Mouse (Mus musculus) hindbrain, embryonic 13.5 days (tissue): Measurements from ENCODE around the gene BC037034. TPM values are rescaled to one million over a fixed set of nuclear protein-coding genes. Genes with fewer than 3 reads are reported as not detected.

Experiments used
- ATAC-seq: fragments of 200-750 bp; cut with Nextera tagmentation; 2 replicates; pipeline ENCODE4 v1.8.0; 2017; ENCODE audit warnings: moderate TSS enrichment; ENCODE audit not compliant: low FRiP score
- H3K27ac ChIP-seq: fragments of 300-500 bp; sonication (generic); 2 replicates; pipeline ENCODE4 v1.5.1; 2015; ENCODE audit warnings: inconsistent platforms, mild to moderate bottlenecking, moderate library complexity
- H3K27me3 ChIP-seq: fragments of 300-500 bp; sonication (generic); 2 replicates; pipeline ENCODE4 v1.6.1; 2015; ENCODE audit warnings: mild to moderate bottlenecking, inconsistent platforms
- H3K36me3 ChIP-seq: fragments of 300-500 bp; sonication (generic); 2 replicates; pipeline ENCODE4 v1.6.1; 2015; ENCODE audit warnings: mild to moderate bottlenecking, inconsistent platforms
- H3K4me1 ChIP-seq: fragments of 300-500 bp; sonication (generic); replicated peaks from 2 replicates; pipeline ENCODE4 v1.6.1; 2015; ENCODE audit warnings: inconsistent platforms
- H3K4me2 ChIP-seq: fragments of 300-500 bp; sonication (generic); 2 replicates; pipeline ENCODE4 v1.6.1; 2015; ENCODE audit warnings: inconsistent platforms, mild to moderate bottlenecking, moderate library complexity
- H3K4me3 ChIP-seq: fragments of 300-500 bp; sonication (generic); 2 replicates; pipeline ENCODE4 v1.5.1; 2015; ENCODE audit warnings: mild to moderate bottlenecking, inconsistent platforms
- H3K9ac ChIP-seq: fragments of 300-500 bp; sonication (generic); 2 replicates; pipeline ENCODE4 v1.6.1; 2015; ENCODE audit warnings: mild to moderate bottlenecking, inconsistent platforms
- H3K9me3 ChIP-seq: fragments of 300-500 bp; sonication (generic); 2 replicates; pipeline ENCODE4 v1.6.1; 2016; ENCODE audit warnings: inconsistent platforms
- WGBS: fragments of 180-500 bp; shearing (Covaris S2); methylation state at CpG from one replicate; pipeline ENCODE4 v1.1.7; 2015; 5-methylcytosine and 5-hydroxymethylcytosine counted together
- polyA plus RNA-seq: library from polyadenylated mRNA; unstranded; fragments of >200 nt; fragmentation: Nextera tagmentation; extraction: Ambion mirVana; gene quantifications from 2 replicates; pipeline ENCODE4 v1.2.1, GENCODE M21; 2015

Gene BC037034
- polyA plus RNA-seq, 1 experiment from 2014 or later, result 14.2 TPM

DNA sequence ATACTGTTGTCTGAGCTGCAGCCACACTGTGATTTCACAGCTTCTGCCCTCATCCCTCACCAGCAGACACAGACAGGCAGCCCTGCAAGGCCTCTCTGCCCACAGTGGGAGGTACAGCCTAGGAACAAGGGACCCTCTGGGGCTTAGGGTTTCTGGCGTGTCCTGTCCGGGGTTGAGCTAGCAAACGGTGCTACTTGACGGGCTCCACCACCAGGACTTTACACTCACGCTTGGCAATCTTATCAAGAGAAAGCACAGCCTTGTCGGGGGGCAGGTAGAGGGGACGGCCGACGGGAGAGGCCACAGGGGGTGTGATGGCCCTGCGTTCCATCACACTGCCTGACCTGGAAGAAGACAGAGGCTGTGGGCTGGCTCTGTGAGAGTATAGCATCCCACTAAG is 3.8 kb downstream of the BC037034 start:
- no peak for ATAC-seq
- Histone ChIP-seq H3K4me2 (no peak overlapping the region), H3K27ac (no peak overlapping the region; the same call in 1 of the 2 replicates), H3K4me1 (peaks cover 46% of the 10 kb centered on the region), H3K36me3 (peaks cover 49% of the 10 kb centered on the region), H3K27me3 (no peaks in the 10 kb centered on the region), H3K4me3 (no peak overlapping the region), H3K9ac (0 out of 2 replicates have a peak overlapping the region, but pooled peaks have one; percentile 39), H3K9me3 (no peaks in the 10 kb centered on the region)
- WGBS, result 87% methylated on average over 10 of the region's 10 CpGs

DNA sequence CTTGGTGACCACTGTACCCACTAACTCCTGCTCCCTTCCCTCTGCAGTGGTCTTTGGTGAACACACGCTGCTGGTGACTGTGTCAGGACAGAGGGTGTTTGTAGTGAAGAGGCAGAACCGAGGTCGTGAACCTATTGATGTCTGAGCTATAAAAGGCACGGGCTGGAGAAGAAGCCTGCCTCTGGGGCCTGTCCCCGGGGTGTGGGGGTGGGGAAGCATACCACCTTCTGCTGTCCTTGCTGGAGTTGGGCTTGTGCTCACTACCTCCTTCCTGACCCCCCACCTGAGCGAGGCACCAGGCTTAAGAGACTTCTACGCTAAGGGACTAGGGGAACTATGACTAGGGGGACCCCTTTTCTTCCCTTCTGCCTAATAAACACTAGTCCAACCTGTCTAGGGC is 4.8 kb downstream of the BC037034 start:
- Histone ChIP-seq H3K27me3 (no peaks in the 10 kb centered on the region), H3K4me3 (no peak overlapping the region), H3K36me3 (peaks cover 49% of the 10 kb centered on the region), H3K9ac (no peak overlapping the region), H3K4me2 (no peak overlapping the region), H3K9me3 (no peaks in the 10 kb centered on the region), H3K27ac (no peak overlapping the region), H3K4me1 (peaks cover 41% of the 10 kb centered on the region)
- ATAC-seq, result no peak
- WGBS, result 75% methylated on average over 7 of the region's 7 CpGs

GRCm38 (mm10) chr5:138258542-138258941 is 5.3 kb downstream of the BC037034 start:
- H3K36me3 ChIP-seq, result peaks cover 49% of the 10 kb centered on the region
- H3K27ac ChIP-seq, result no peak overlapping the region
- no peak overlapping the region for H3K4me2 ChIP-seq
- WGBS, result 88% methylated on average over 6 of the region's 6 CpGs
- no peaks in the 10 kb centered on the region for H3K9me3 ChIP-seq
- no peak overlapping the region for H3K9ac ChIP-seq
- no peak overlapping the region for H3K4me3 ChIP-seq
- no peak for ATAC-seq
- peaks cover 41% of the 10 kb centered on the region for H3K4me1 ChIP-seq
- H3K27me3 ChIP-seq, result no peaks in the 10 kb centered on the region

DNA sequence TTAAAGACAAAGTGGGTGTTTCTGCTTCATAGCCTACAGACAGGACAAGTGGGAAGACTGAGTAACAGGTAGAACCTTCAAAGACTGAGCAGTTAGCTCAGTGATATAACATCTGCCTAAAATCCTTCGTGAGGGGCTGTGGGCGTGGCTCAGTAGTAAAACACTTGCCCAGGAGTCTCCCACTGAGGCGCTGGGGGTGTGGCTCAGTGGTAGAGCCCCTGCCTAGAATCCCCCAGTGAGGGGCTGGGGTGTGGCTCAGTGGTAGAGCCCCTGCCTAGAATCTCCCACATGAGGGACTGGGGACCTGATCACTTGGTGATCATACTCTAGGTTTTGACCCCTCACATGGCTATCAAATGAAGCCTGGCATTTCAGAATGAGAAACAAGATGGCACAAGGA is 5.8 kb downstream of the BC037034 start:
- Histone ChIP-seq H3K4me2 (no peak overlapping the region), H3K27me3 (no peaks in the 10 kb centered on the region), H3K4me1 (peaks cover 38% of the 10 kb centered on the region), H3K9ac (no peak overlapping the region), H3K27ac (no peak overlapping the region), H3K36me3 (peaks cover 49% of the 10 kb centered on the region), H3K4me3 (no peak overlapping the region), H3K9me3 (no peaks in the 10 kb centered on the region)
- 97% methylated on average over 3 of the region's 3 CpGs for WGBS
- ATAC-seq, result no peak

- Histone ChIP-seq H3K4me2 (no peak overlapping the region), H3K4me3 (no peak overlapping the region), H3K9ac (no peak overlapping the region), H3K27ac (no peak overlapping the region), H3K27me3 (no peaks in the 10 kb centered on the region), H3K4me1 (peaks cover 33% of the 10 kb centered on the region), H3K9me3 (no peaks in the 10 kb centered on the region), H3K36me3 (peaks cover 49% of the 10 kb centered on the region)
- no peak for ATAC-seq
- whole genome bisulfite sequencing, result 96% methylated on average over 4 of the region's 4 CpGs
Observed at GRCm38 (mm10) chr5:138257585-138257978, 6.3 kb downstream of the BC037034 start.

DNA sequence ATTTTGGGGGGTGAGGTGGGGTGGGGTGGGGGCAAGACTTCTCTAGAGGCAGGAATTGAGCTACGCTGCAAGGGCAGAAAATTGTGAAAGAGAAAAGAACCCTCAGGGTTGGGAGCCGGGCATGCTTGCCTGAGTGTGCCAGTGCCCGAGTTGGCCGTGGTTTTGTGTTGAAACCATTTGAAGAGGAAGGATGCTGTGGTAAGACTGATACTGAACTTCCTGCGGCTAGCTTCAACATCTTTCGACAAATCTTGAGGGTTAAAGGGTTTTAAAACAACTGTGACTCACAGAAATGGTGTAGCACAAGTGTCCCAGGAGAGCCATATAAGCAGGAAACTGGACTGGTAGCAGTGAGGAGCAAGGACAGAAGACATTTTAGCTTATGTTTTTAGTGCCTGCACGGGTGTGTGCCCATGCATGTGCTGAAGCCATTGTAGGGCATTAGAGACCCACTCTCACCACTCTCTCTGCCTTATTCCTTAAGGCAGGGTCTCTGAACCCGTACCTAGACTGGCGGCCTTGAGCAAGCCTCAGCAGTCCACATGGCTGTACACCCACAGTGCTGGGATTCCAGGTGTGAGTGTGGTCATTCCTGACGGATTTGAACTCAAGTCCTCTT is 6.8 kb downstream of the BC037034 start:
- Histone ChIP-seq H3K27ac (no peak overlapping the region), H3K4me2 (peak overlapping the region; percentile 87), H3K36me3 (peaks cover 44% of the 10 kb centered on the region), H3K4me3 (no peak overlapping the region), H3K9ac (no peak overlapping the region), H3K27me3 (no peaks in the 10 kb centered on the region), H3K4me1 (peaks cover 28% of the 10 kb centered on the region), H3K9me3 (no peaks in the 10 kb centered on the region)
- 91% methylated on average over 10 of the region's 10 CpGs for WGBS
- no peak for ATAC-seq

DNA sequence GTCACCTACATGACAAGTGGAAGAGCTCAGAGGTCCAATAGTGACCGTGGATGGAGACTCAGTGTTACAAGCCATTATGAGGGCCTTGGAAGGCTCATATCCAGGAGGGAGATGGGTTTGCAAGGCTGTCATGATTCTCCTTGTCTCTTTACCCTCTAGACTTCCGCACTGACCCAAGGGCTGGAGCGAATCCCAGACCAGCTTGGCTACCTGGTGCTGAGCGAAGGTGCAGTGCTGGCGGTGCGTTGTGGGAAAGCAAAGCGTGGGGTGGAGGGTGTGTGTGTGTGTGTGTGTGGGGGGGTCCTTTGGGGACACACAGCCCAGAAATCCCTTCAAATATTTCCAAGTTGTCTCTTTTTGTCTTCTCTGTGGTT is 7.8 kb downstream of the BC037034 start:
- Histone ChIP-seq H3K4me3 (peak overlapping the region; percentile 70), H3K27me3 (no peaks in the 10 kb centered on the region), H3K36me3 (peaks cover 34% of the 10 kb centered on the region), H3K27ac (peak overlapping the region; percentile 91), H3K9me3 (no peaks in the 10 kb centered on the region), H3K4me1 (peaks cover 24% of the 10 kb centered on the region), H3K9ac (peak overlapping the region; percentile 82), H3K4me2 (peak overlapping the region; percentile 87)
- WGBS, result 16% methylated on average over 7 of the region's 7 CpGs
- no peak; the same call in 1 of the 2 replicates for ATAC-seq

- WGBS, result under 1% methylated on average over 38 of the region's 38 CpGs
Observed at GRCm38 (mm10) chr5:138255353-138256093, 8.3 kb downstream of the BC037034 start, which contains the start of gene Lamtor4. Lamtor4 (plus strand) TSS chr5:138255482.

DNA sequence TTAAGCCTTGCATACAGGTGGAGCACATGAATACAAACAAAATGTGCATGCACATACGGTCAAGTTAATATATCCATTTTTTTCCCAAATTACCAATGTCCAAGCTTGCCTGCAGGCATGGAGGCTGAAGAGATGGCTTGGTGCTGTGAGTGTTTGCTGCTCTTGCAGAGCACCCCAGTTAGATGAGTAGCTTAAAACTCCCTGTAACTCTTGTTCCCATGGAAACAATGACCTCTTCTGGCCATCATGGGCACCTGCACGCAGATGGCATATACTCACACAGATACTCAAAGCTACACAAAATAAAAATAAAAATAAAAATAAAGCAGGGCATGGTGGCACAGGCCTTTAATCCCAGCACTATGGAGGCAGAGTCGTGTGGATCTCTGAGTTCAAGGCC is 10.8 kb downstream of the BC037034 start:
- Histone ChIP-seq H3K36me3 (peaks cover 4% of the 10 kb centered on the region), H3K4me3 (no peak overlapping the region), H3K4me2 (no peak overlapping the region), H3K27ac (no peak overlapping the region), H3K27me3 (no peaks in the 10 kb centered on the region), H3K4me1 (peaks cover 16% of the 10 kb centered on the region), H3K9me3 (no peaks in the 10 kb centered on the region), H3K9ac (no peak overlapping the region)
- whole genome bisulfite sequencing, result 92% methylated on average over 3 of the region's 3 CpGs
- ATAC-seq, result no peak

More at GRCm38 (mm10) chr5:138255353-138256093, 8.3 kb downstream of the BC037034 start, which contains the start of gene Lamtor4:
- Histone ChIP-seq H3K36me3 (peaks cover 29% of the 10 kb centered on the region), H3K27me3 (no peaks in the 10 kb centered on the region), H3K4me1 (peaks cover 24% of the 10 kb centered on the region), H3K4me2 (peak within 1 kb of the TSS; percentile 87), H3K27ac (peak within 1 kb of the TSS; percentile 91), H3K9me3 (no peaks in the 10 kb centered on the region), H3K4me3 (peak within 1 kb of the TSS; percentile 70), H3K9ac (peak within 1 kb of the TSS; percentile 82)
- peak; percentile 100 for ATAC-seq

GRCm38 (mm10) chr5:138251144-138251543 is 12.7 kb downstream of the BC037034 start:
- Histone ChIP-seq H3K4me3 (no peak overlapping the region), H3K9me3 (no peaks in the 10 kb centered on the region), H3K4me2 (no peak overlapping the region), H3K27me3 (no peaks in the 10 kb centered on the region), H3K4me1 (peaks cover 8% of the 10 kb centered on the region), H3K27ac (no peak overlapping the region), H3K36me3 (no peaks in the 10 kb centered on the region), H3K9ac (no peak overlapping the region)
- ATAC-seq, result no peak
- 85% methylated on average over 12 of the region's 12 CpGs for WGBS

DNA sequence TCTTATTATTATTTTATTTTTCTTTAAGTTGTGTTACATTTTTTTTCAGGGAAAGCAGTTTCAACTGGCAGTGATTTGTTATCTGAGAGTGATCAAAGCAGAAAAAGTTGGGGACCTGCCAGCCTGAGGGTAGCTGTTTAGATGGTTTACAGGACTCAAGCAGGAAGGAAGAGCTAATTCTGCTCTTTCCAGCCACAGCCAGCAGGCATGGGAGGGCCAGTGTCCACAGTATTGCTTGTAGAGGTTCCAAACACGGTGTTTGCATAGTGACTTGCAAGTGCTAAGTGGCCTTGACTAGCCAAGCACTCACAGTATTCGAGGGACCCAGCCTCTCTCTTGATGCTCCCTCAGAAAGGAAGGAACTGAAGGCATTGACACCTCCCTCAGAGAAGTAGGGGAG is 22.3 kb downstream of the BC037034 start:
- Histone ChIP-seq H3K9me3 (no peaks in the 10 kb centered on the region), H3K9ac (no peak overlapping the region), H3K4me3 (no peak overlapping the region), H3K27ac (no peak overlapping the region), H3K36me3 (no peaks in the 10 kb centered on the region), H3K4me2 (no peak overlapping the region), H3K4me1 (no peaks in the 10 kb centered on the region), H3K27me3 (no peaks in the 10 kb centered on the region)
- no peak for ATAC-seq
- WGBS, result 48% methylated on average over 2 of the region's 2 CpGs

GRCm38 (mm10) chr5:138234224-138234623 is 29.6 kb downstream of the BC037034 start:
- Histone ChIP-seq H3K27ac (no peak overlapping the region), H3K4me2 (no peak overlapping the region), H3K4me3 (no peak overlapping the region), H3K9me3 (no peaks in the 10 kb centered on the region), H3K4me1 (no peaks in the 10 kb centered on the region), H3K9ac (no peak overlapping the region), H3K36me3 (no peaks in the 10 kb centered on the region), H3K27me3 (no peaks in the 10 kb centered on the region)
- no peak for ATAC-seq

GRCm38 (mm10) chr5:138233778-138234177 is 30.1 kb downstream of the BC037034 start:
- Histone ChIP-seq H3K4me1 (no peaks in the 10 kb centered on the region), H3K27me3 (no peaks in the 10 kb centered on the region), H3K9ac (no peak overlapping the region), H3K4me2 (no peak overlapping the region), H3K36me3 (no peaks in the 10 kb centered on the region), H3K27ac (no peak overlapping the region), H3K9me3 (no peaks in the 10 kb centered on the region), H3K4me3 (no peak overlapping the region)
- ATAC-seq, result no peak
- WGBS, result 84% methylated on average over 2 of the region's 2 CpGs
